Mouse (Mus musculus) neural tube, embryonic 15.5 days (tissue): Measurements from ENCODE around the gene Trp53. TPM values are rescaled to one million over a fixed set of nuclear protein-coding genes. Genes with fewer than 3 reads are reported as not detected.
"Not testable (repeated sequence)": the region's sequence is repeated elsewhere in the genome, so short reads cannot be mapped to it uniquely, and the experiment has no call there.

ENCODE experiments used
- ATAC-seq: fragments of 200-750 bp; cut with Nextera tagmentation; 2 replicates; pipeline ENCODE4 v1.8.0; 2017; ENCODE audit warnings: mild to moderate bottlenecking, moderate TSS enrichment, moderate library complexity; ENCODE audit not compliant: low FRiP score
- H3K27ac ChIP-seq: fragments of 300-500 bp; sonication (generic); replicated peaks from 2 replicates; pipeline ENCODE4 v1.5.1; 2015; ENCODE audit warnings: mild to moderate bottlenecking, inconsistent platforms
- H3K27me3 ChIP-seq: fragments of 300-500 bp; sonication (generic); replicated peaks from 2 replicates; pipeline ENCODE4 v1.6.1; 2015; ENCODE audit warnings: inconsistent platforms
- H3K36me3 ChIP-seq: fragments of 300-500 bp; sonication (generic); 2 replicates; pipeline ENCODE4 v1.6.1; 2015; ENCODE audit warnings: inconsistent platforms
- H3K4me1 ChIP-seq: fragments of 300-500 bp; sonication (generic); 2 replicates; pipeline ENCODE4 v1.6.1; 2015; ENCODE audit warnings: inconsistent platforms
- H3K4me2 ChIP-seq: fragments of 300-500 bp; sonication (generic); 2 replicates; pipeline ENCODE4 v1.6.1; 2015; ENCODE audit warnings: inconsistent platforms, mild to moderate bottlenecking, moderate library complexity
- H3K4me3 ChIP-seq: fragments of 300-500 bp; sonication (generic); replicated peaks from 2 replicates; pipeline ENCODE4 v1.5.1; 2015; ENCODE audit warnings: mild to moderate bottlenecking, inconsistent platforms
- H3K9ac ChIP-seq: fragments of 300-500 bp; sonication (generic); replicated peaks from 2 replicates; pipeline ENCODE4 v1.6.1; 2015; ENCODE audit warnings: mild to moderate bottlenecking, inconsistent platforms
- H3K9me3 ChIP-seq: fragments of 300-500 bp; sonication (generic); replicated peaks from 2 replicates; pipeline ENCODE4 v1.6.1; 2016; ENCODE audit warnings: inconsistent platforms
- WGBS: fragments of 180-500 bp; shearing (Covaris S2); methylation state at CpG from one replicate; pipeline ENCODE4 v1.1.7; 2015; ENCODE audit warnings: mixed read lengths; 5-methylcytosine and 5-hydroxymethylcytosine counted together
- polyA plus RNA-seq: library from polyadenylated mRNA; unstranded; fragments of >200 nt; fragmentation: Nextera tagmentation; extraction: Ambion mirVana; gene quantifications from 2 replicates; pipeline ENCODE4 v1.2.1, GENCODE M21; 2015

Trp53 gene
- polyA plus RNA-seq: 51.8 and 85.1 TPM in 2 replicates

- H3K4me3 ChIP-seq: peak within 1 kb of the TSS; percentile 83
- peak within 1 kb of the TSS; percentile 96 for H3K27ac ChIP-seq
- peak within 1 kb of the TSS; percentile 90 for H3K4me2 ChIP-seq
- peak within 1 kb of the TSS; percentile 77 for H3K9ac ChIP-seq
- peak; percentile 72 for ATAC-seq
- H3K4me1 ChIP-seq: peaks cover 53% of the 10 kb centered on the region
- no peaks in the 10 kb centered on the region for H3K9me3 ChIP-seq
- 0% methylated on average over 13 of the region's 13 CpGs for WGBS
- no peaks in the 10 kb centered on the region for H3K27me3 ChIP-seq
- H3K36me3 ChIP-seq: no peaks in the 10 kb centered on the region
Observed at GRCm38 (mm10) chr11:69580091-69580514, at the start of gene Trp53, which contains the start of gene Wrap53. Trp53 (plus strand) TSS chr11:69580359. Wrap53 (minus strand) TSS chr11:69580255.

DNA sequence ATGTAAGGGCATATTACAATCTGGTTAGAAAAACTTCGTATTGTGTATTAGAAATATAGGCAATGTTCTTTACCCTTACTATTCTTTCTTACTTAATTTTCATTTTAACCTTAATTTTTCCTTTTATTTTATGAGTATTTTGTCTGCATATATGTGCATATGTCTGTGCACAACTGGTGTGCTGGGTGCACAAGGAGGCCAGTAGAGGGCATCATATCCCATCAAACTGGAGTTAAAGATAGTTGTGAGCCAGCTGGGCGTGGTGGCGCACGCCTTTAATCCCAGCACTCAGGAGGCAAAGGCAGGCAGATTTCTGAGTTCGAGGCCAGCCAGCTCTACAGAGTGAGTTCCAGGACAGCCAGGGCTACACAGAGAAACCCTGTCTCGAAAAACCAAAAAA, 49.4 kb upstream of the Trp53 start:
- not testable (repeated sequence) for ATAC-seq, H3K27me3 ChIP-seq, H3K9me3 ChIP-seq, H3K9ac ChIP-seq, H3K4me2 ChIP-seq, H3K36me3 ChIP-seq, H3K4me3 ChIP-seq, H3K27ac ChIP-seq
- 91% methylated on average over 6 of the region's 6 CpGs for WGBS
- peaks cover 27% of the 10 kb centered on the region for H3K4me1 ChIP-seq

DNA sequence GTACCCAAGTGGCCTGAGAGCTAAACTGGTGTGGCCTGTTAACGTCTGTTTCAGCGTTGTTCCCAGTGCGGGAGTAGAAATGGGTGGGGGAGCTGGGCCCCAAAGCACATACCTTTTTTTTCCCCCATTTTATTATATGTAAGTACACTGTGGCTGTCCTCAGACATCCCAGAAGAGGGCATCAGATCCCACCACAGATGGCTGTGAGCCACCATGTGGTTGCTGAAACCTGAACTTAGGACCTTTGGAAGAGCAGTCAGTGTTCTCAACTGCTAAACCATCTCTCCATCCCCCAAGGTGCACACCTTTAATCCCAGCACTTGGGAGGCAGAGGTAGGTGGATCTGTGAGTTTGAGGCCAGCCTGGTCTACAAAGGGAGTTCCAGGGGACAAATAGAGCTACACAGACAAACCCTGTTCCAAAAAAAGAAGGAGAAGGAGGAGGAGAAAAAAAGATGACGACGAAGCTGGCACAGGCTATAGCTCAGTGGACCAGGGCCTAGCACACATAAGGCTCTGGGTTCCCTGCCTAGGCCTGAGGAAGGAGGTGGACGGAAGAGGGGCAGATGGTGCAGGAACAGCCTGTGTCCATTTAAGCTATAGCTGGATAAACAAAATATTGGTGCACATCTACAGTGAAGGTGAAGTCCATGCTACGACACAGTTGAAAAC, 47.5 kb upstream of the Trp53 start:
- H3K9me3 ChIP-seq: no peaks in the 10 kb centered on the region
- peaks cover 10% of the 10 kb centered on the region for H3K4me1 ChIP-seq
- no peak overlapping the region for H3K4me2 ChIP-seq
- no peak overlapping the region for H3K4me3 ChIP-seq
- no peak for ATAC-seq
- H3K27me3 ChIP-seq: no peaks in the 10 kb centered on the region
- H3K27ac ChIP-seq: no peak overlapping the region
- 90% methylated on average over 7 of the region's 7 CpGs for WGBS
- no peak overlapping the region for H3K9ac ChIP-seq
- no peaks in the 10 kb centered on the region for H3K36me3 ChIP-seq

GRCm38 (mm10) chr11:69534990-69535389, 45.2 kb upstream of the Trp53 start:
- no peaks in the 10 kb centered on the region for H3K36me3 ChIP-seq
- no peak overlapping the region for H3K4me3 ChIP-seq
- H3K9ac ChIP-seq: no peak overlapping the region
- no peaks in the 10 kb centered on the region for H3K27me3 ChIP-seq
- 0 out of 2 replicates have a peak, but pooled peaks cover 2% of the 10 kb centered on the region for H3K4me1 ChIP-seq
- WGBS: 78% methylated on average over 1 of the region's 1 CpGs
- H3K9me3 ChIP-seq: no peaks in the 10 kb centered on the region
- no peak for ATAC-seq
- no peak overlapping the region for H3K4me2 ChIP-seq
- H3K27ac ChIP-seq: no peak overlapping the region

DNA sequence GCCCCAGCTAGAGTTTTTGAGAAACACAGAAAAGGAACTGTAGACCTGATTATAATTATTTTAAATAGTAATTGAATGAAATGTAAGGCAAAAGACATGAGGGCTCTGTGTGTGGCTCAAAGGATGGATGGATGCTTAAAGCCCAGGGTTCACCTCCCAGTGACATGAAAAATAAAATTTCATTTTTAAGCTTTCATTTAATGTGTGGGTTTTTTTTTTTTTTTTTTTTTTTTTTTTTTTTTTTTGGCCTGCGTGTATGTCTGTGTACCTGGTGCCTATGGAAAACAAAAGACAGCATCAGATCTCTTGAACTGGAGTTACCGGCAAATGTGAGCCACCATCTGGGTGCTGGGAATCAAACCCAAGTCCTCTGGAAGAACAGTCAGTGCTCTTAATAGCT, 39.5 kb upstream of the Trp53 start:
- Histone ChIP-seq H3K4me2 (no peak overlapping the region), H3K36me3 (no peaks in the 10 kb centered on the region), H3K27ac (no peak overlapping the region), H3K27me3 (no peaks in the 10 kb centered on the region), H3K4me3 (no peak overlapping the region), H3K9ac (no peak overlapping the region), H3K4me1 (peaks cover 19% of the 10 kb centered on the region), H3K9me3 (no peaks in the 10 kb centered on the region)
- ATAC-seq: no peak
- WGBS: 84% methylated on average over 2 of the region's 2 CpGs

DNA sequence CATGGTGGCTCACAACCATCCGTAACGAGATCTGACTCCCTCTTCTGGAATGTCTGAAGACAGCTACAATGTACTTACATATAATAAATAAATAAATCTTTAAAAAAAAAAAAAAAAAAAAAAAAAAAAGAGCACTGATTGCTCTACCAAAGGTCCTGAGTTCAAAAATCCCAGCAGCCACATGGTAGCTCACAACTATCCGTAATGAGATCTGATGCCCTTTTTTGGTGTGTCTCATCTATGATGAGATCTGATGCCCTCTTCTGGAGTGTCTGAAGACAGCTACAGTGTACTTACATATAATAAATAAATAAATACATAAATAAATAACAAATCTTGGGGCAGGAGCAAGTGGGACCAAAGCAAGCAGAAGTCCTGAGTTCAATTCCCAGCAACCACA, 38.4 kb upstream of the Trp53 start:
- H3K4me3 ChIP-seq, H3K9ac ChIP-seq, H3K36me3 ChIP-seq, H3K9me3 ChIP-seq, ATAC-seq, H3K27ac ChIP-seq, H3K27me3 ChIP-seq, H3K4me2 ChIP-seq: not testable (repeated sequence)
- peaks cover 29% of the 10 kb centered on the region for H3K4me1 ChIP-seq
- 75% methylated on average over 1 of the region's 3 CpGs for WGBS

- WGBS: 8% methylated on average over 3 of the region's 3 CpGs
- Histone ChIP-seq H3K4me3 (no peak overlapping the region), H3K9ac (no peak overlapping the region), H3K9me3 (no peaks in the 10 kb centered on the region), H3K27ac (peak overlapping the region; percentile 60), H3K4me1 (peaks cover 48% of the 10 kb centered on the region), H3K4me2 (0 out of 2 replicates have a peak overlapping the region, but pooled peaks have one; percentile 11), H3K27me3 (no peaks in the 10 kb centered on the region), H3K36me3 (no peaks in the 10 kb centered on the region)
- no peak for ATAC-seq
Observed at GRCm38 (mm10) chr11:69543598-69543997, 36.6 kb upstream of the Trp53 start.

DNA sequence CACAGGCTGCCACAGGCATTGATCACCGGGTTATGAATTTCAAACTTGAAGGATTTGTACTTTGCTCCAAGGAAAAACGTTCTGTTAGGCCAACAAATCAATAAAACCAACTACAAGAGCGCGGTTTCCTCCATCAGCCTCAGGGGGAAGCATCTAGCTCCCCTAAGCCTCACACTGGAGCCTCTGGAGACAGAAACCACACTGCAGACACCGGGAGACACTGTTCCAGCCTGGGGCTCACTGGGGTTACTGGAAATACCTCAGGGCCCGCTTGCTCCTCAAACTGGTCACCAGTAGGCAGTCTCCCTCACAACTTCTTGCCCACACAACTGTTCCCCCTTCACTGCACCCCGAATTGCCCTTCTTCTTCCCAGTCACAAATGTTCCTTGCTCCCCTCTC, 34.2 kb upstream of the Trp53 start:
- no peaks in the 10 kb centered on the region for H3K9me3 ChIP-seq
- peaks cover 64% of the 10 kb centered on the region for H3K4me1 ChIP-seq
- peak overlapping the region; percentile 80 for H3K4me2 ChIP-seq
- H3K9ac ChIP-seq: peak overlapping the region; percentile 61
- H3K27ac ChIP-seq: peak overlapping the region; percentile 93
- peak; percentile 5; the same call in 1 of the 2 replicates for ATAC-seq
- H3K4me3 ChIP-seq: peak overlapping the region; percentile 46
- no peaks in the 10 kb centered on the region for H3K27me3 ChIP-seq
- H3K36me3 ChIP-seq: no peaks in the 10 kb centered on the region
- 9% methylated on average over 7 of the region's 7 CpGs for WGBS

DNA sequence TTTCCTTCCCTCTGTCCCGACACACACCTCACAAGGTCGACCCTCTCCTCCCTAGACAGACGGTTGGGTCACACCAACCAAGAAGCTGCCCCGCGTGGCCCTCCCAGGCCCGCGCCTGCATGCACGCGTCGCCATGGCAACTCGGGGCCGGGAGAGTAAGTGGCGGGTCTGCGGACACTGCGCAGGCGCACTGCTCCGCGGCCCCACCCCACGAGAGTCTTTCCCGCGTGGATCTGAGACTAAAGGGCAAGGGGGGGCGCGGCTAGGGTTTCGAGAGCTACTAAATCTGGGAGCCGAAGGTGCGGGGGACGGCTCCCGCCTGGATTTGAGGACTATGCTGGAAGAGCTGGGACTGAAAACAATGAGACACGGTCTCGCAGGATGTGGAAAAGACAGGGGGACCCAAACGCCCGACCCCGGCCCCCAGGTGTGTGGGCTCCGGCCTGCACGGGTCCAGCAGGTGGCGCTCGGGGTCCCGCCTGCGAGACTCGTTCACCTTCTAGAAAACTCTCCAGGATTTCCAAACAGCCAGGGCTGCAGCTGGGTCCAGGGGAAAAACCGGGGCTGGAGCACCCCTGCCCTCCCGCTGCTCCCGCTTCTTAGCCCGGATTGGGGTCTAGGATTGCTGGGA, 33.6 kb upstream of the Trp53 start:
- H3K27me3 ChIP-seq: no peaks in the 10 kb centered on the region
- no peaks in the 10 kb centered on the region for H3K9me3 ChIP-seq
- H3K9ac ChIP-seq: peak overlapping the region; percentile 61
- peak overlapping the region; percentile 93 for H3K27ac ChIP-seq
- peak overlapping the region; percentile 46 for H3K4me3 ChIP-seq
- H3K4me1 ChIP-seq: peaks cover 64% of the 10 kb centered on the region
- H3K4me2 ChIP-seq: peak overlapping the region; percentile 80
- ATAC-seq: peak; percentile 81
- WGBS: under 1% methylated on average over 44 of the region's 44 CpGs
- no peaks in the 10 kb centered on the region for H3K36me3 ChIP-seq

DNA sequence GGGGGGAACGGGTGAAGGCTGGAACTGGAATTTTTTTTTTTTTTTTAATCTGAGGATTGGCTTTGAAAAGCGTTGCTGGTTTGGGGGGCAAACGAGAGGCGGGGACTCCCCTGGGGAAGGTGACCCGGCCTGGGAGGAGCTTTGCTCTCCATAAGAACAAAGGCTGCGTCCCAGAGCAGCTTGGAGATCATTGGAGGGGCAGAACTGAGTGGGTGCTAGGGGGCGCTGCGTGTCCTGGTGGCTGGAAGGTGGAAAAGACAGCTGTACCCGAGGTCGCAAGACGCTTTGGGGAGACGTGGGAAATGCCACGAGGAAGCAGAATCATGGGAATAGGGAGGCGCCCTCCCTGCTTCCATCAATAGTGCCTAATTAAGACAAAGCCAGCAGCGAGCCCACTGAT, 33.1 kb upstream of the Trp53 start:
- peaks cover 66% of the 10 kb centered on the region for H3K4me1 ChIP-seq
- peak overlapping the region; percentile 46 for H3K4me3 ChIP-seq
- ATAC-seq: peak; percentile 25
- H3K9ac ChIP-seq: peak overlapping the region; percentile 61
- H3K4me2 ChIP-seq: peak overlapping the region; percentile 80
- H3K27ac ChIP-seq: peak overlapping the region; percentile 93
- WGBS: 2% methylated on average over 15 of the region's 15 CpGs
- no peaks in the 10 kb centered on the region for H3K27me3 ChIP-seq
- H3K9me3 ChIP-seq: no peaks in the 10 kb centered on the region
- H3K36me3 ChIP-seq: no peaks in the 10 kb centered on the region

DNA sequence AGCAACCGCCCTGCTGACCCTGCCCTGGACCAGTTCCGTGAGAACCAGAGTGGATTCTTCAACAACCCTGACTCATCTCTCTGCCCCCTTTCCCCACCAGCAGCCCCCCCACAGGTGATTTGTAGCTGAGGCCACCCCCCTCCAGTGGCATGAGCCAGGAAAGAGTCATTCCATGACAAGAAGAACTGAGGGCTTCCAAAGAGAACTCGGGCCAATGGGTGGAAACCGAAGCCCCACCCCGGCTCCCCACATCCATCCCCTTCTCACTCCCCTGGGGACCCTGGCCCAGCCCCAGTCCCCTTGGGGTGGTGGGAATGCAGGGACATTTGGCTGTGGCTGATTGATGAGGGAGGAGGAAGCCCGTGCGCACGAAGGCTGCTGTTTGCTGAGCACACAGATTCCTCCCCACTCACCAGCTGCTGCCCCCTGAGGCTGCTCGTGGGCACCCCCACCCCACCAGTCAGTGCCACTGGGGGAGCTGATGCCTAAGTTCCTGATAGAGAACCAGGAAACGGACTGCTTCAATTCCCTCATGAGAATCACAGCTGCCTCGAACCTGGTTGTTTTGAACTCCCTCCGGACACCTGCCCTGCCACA, 31.0 kb upstream of the Trp53 start, which contains the start of gene Dnah2:
Gene Dnah2 (minus strand): TSS at position 51 of the 597 bp plus-strand sequence.
- WGBS: 26% methylated on average over 12 of the region's 12 CpGs
- H3K9me3 ChIP-seq: no peaks in the 10 kb centered on the region
- peak within 1 kb of the TSS; percentile 80 for H3K4me2 ChIP-seq
- peak within 1 kb of the TSS; percentile 93 for H3K27ac ChIP-seq
- no peaks in the 10 kb centered on the region for H3K36me3 ChIP-seq
- no peak within 1 kb of the TSS for H3K4me3 ChIP-seq
- peaks cover 72% of the 10 kb centered on the region for H3K4me1 ChIP-seq
- no peaks in the 10 kb centered on the region for H3K27me3 ChIP-seq
- ATAC-seq: no peak
- H3K9ac ChIP-seq: no peak within 1 kb of the TSS

DNA sequence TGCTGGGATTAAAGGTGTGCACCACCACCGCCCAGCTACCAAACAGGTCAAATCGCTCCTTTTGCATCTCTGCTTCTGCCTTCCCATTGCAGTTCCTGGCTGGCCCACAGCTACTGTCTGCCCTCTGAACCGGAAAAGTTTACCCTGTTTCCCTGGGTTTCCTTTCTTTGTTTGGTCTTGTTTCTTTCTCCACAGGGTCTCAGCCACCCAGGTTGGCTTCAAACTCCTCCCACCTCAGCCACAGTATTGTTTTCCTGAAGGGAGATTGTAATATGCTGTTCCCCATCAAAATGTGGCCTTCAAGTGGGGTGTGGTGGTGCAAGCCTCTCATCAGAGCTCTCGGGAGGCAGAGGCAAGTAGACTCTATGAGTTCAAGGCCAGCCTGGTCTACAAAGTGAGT, 28.8 kb upstream of the Trp53 start:
- H3K4me2 ChIP-seq: no peak overlapping the region
- H3K4me1 ChIP-seq: peaks cover 73% of the 10 kb centered on the region
- peaks cover 2% of the 10 kb centered on the region for H3K36me3 ChIP-seq
- H3K27me3 ChIP-seq: no peaks in the 10 kb centered on the region
- ATAC-seq: no peak
- WGBS: 59% methylated on average over 4 of the region's 4 CpGs
- H3K9ac ChIP-seq: no peak overlapping the region
- H3K4me3 ChIP-seq: no peak overlapping the region
- H3K27ac ChIP-seq: no peak overlapping the region
- no peaks in the 10 kb centered on the region for H3K9me3 ChIP-seq
